Mouse (Mus musculus): ENCODE results near the gene Trim60. TPM values are rescaled to one million over a fixed set of nuclear protein-coding genes. Genes with fewer than 3 reads are reported as not detected.
A peak's percentile ranks its signal among the peaks of the same experiment; 100 is the strongest.

Trim60 gene
- polyA plus RNA-seq (2014; fragmentation: Nextera tagmentation; extraction: Ambion mirVana) = not detected in 2 replicates

DNA sequence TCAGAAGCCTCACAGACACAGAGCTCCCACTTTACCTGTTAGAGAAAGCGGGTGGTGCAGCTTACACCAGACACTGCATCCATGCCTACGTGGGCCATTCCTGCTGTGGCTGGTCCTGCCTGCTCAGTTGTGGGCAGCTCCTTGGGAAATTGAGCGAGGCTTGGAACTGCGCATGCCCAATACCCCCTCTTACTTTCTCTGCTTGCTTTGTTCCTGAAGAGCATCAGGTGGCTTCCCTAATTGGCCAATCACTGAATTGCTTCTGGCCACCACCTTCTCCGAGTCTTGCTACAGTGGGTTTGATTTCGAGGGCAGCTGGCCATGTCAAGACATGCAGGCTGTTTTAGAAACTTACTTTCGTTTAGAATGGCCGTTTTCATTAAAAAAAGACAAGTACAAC is at the start of gene Trim60, which contains the start of gene Trim61:
Trim60 (minus strand) TSS at position 162 of the 400 bp plus-strand sequence.
Trim61 (minus strand) TSS at position 101 of the 400 bp plus-strand sequence.
- no peaks in the 10 kb centered on the region for H3K9me3 ChIP-seq (replicated peaks; ENCODE audit: control insufficient read depth, low read length)
- H3K4me1 ChIP-seq (ENCODE audit: control insufficient read depth, insufficient read depth, low read length) = no peaks in the 10 kb centered on the region
- ATAC-seq (replicated peaks; ENCODE audit: insufficient number of reproducible peaks, low FRiP score, low TSS enrichment, low read depth) = no peak
- no peak for DNase-seq (ENCODE audit: low spot score)
- whole genome bisulfite sequencing = 87% methylated on average over 8 of the region's 8 CpGs
- no peaks in the 10 kb centered on the region for H3K27me3 ChIP-seq (ENCODE audit: control insufficient read depth, insufficient read depth, low read length)
- no peak within 1 kb of the TSS for H3K27ac ChIP-seq (replicated peaks; ENCODE audit: low read depth, low read length)
- no peak within 1 kb of the TSS for H3K9ac ChIP-seq (replicated peaks; ENCODE audit: low read length)
- H3K4me3 ChIP-seq (ENCODE audit: low read depth, low read length) = no peak within 1 kb of the TSS
- H3K36me3 ChIP-seq (replicated peaks; ENCODE audit: control insufficient read depth, insufficient read depth, low read depth, low read length) = no peaks in the 10 kb centered on the region
- H3K4me2 ChIP-seq (ENCODE audit: low read depth, low read length) = no peak within 1 kb of the TSS

DNA sequence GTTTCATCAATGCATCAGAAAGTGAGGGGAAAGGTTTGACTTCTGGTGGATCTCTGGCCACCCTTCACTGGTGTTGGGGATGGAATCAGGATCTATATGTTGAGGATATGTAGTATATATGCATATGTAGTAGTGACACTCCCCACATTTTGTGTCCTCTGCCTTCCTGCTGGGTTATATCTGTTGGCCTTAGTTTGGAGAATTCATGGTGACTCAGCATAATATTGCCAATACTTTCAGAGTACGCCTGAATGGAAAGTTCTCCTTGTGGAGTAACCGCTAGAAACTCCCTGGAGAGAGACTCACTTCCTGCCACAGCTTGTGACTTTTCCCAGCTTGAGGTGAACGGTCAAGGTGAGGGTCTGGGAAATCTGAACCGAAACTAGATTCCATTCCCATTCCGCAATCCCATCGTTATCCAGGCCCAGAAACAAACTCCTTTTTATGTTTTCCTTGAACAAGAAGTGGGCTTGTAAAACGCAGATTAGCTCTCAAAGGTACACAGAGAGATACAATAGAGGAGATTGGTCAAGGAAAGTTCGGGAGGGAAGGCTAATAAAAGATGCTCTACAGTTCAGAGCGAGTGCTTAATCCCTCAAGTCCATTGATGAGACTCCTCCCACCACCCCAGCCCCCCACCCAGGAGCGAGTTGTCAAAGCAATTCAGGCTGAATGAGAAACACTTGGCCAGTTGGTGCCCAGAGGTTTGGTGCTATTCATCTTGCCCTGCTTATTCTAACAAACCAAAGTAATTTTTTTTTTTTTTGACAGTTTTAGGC is 49.5 kb upstream of the Trim60 start:
- Histone ChIP-seq H3K4me3 (ENCODE audit: low read depth, low read length) (no peak overlapping the region), H3K36me3 (replicated peaks; ENCODE audit: control insufficient read depth, insufficient read depth, low read depth, low read length) (no peaks in the 10 kb centered on the region), H3K27me3 (ENCODE audit: control insufficient read depth, insufficient read depth, low read length) (no peaks in the 10 kb centered on the region), H3K4me2 (ENCODE audit: low read depth, low read length) (no peak overlapping the region), H3K9ac (replicated peaks; ENCODE audit: low read length) (no peak overlapping the region), H3K4me1 (ENCODE audit: control insufficient read depth, insufficient read depth, low read length) (no peaks in the 10 kb centered on the region), H3K9me3 (replicated peaks; ENCODE audit: control insufficient read depth, low read length) (no peaks in the 10 kb centered on the region), H3K27ac (replicated peaks; ENCODE audit: low read depth, low read length) (no peak overlapping the region)
- 43% methylated on average over 10 of the region's 10 CpGs for WGBS
- no peak for DNase-seq (ENCODE audit: low spot score)
- ATAC-seq (replicated peaks; ENCODE audit: insufficient number of reproducible peaks, low FRiP score, low TSS enrichment, low read depth) = no peak

DNA sequence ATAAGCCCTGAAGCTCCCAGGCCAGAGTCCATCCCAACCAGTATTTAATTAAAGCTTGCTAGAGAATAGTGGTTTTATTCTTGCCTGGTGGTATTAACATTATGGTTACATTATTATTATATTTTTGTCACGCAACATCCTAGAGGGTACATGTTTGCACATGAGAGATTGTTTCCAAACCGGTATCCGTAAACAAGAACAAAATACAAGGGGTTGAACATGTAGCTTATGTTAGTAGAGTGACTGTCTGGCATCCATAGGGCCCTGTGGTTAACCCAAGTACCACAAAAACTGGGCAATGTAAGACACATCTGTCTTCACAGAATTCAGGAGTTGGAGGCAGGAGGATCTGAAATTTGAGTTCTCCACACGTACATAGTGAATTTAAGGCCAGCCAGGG is 48.6 kb upstream of the Trim60 start:
- no peak for DNase-seq (ENCODE audit: low spot score)
- H3K27me3 ChIP-seq (ENCODE audit: control insufficient read depth, insufficient read depth, low read length) = no peaks in the 10 kb centered on the region
- no peak overlapping the region for H3K4me3 ChIP-seq (ENCODE audit: low read depth, low read length)
- H3K27ac ChIP-seq (replicated peaks; ENCODE audit: low read depth, low read length) = no peak overlapping the region
- H3K9ac ChIP-seq (replicated peaks; ENCODE audit: low read length) = no peak overlapping the region
- H3K4me2 ChIP-seq (ENCODE audit: low read depth, low read length) = no peak overlapping the region
- H3K36me3 ChIP-seq (replicated peaks; ENCODE audit: control insufficient read depth, insufficient read depth, low read depth, low read length) = no peaks in the 10 kb centered on the region
- no peaks in the 10 kb centered on the region for H3K4me1 ChIP-seq (ENCODE audit: control insufficient read depth, insufficient read depth, low read length)
- H3K9me3 ChIP-seq (replicated peaks; ENCODE audit: control insufficient read depth, low read length) = no peaks in the 10 kb centered on the region
- no peak for ATAC-seq (replicated peaks; ENCODE audit: insufficient number of reproducible peaks, low FRiP score, low TSS enrichment, low read depth)
- 92% methylated on average over 4 of the region's 4 CpGs for WGBS

DNA sequence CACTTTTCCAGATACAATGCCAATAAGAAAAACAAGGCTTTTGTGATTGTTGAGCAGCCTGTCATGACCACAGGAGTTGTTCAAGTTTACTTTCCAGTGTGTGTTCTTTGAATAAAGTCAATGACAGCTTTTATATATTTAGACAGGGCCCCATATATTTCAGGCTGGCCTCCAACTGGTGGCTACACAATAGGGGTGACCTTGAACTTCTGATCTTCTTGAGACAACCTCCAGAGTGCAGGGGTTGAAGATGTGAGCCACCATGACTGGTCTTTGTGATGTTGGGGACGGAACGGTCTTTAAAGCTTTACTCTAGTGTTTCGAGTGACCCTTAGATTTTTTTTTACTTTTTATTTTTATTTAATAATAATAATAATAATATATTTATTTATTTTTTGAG is 47.2 kb upstream of the Trim60 start:
- Histone ChIP-seq H3K4me3 (ENCODE audit: low read depth, low read length) (no peak overlapping the region), H3K9me3 (replicated peaks; ENCODE audit: control insufficient read depth, low read length) (no peaks in the 10 kb centered on the region), H3K4me2 (ENCODE audit: low read depth, low read length) (no peak overlapping the region), H3K36me3 (replicated peaks; ENCODE audit: control insufficient read depth, insufficient read depth, low read depth, low read length) (no peaks in the 10 kb centered on the region), H3K9ac (replicated peaks; ENCODE audit: low read length) (no peak overlapping the region), H3K27me3 (ENCODE audit: control insufficient read depth, insufficient read depth, low read length) (no peaks in the 10 kb centered on the region), H3K4me1 (ENCODE audit: control insufficient read depth, insufficient read depth, low read length) (no peaks in the 10 kb centered on the region), H3K27ac (replicated peaks; ENCODE audit: low read depth, low read length) (no peak overlapping the region)
- 93% methylated on average over 3 of the region's 3 CpGs for WGBS
- no peak for ATAC-seq (replicated peaks; ENCODE audit: insufficient number of reproducible peaks, low FRiP score, low TSS enrichment, low read depth)
- DNase-seq (ENCODE audit: low spot score) = no peak

DNA sequence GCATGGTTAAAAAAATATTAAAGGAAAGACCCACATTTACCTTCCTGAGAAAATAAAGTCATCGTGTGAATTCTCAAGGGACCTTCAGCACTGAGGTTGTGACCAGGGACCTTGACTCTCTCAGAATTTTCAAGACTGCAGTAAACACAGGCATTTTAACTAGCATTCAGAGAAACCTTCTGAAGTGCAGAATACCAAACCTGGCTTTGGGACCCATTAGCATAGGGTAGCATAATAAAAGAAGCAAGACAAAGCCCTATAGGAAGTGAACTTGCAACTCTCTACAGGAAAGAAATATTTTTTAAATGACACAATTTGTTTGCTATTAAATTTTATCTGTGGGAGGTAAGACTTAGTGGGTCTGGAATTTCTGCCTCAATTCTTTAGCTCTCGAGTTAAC is 45.7 kb upstream of the Trim60 start:
- Histone ChIP-seq H3K4me3 (ENCODE audit: low read depth, low read length) (no peak overlapping the region), H3K36me3 (replicated peaks; ENCODE audit: control insufficient read depth, insufficient read depth, low read depth, low read length) (no peaks in the 10 kb centered on the region), H3K4me1 (ENCODE audit: control insufficient read depth, insufficient read depth, low read length) (no peaks in the 10 kb centered on the region), H3K27ac (replicated peaks; ENCODE audit: low read depth, low read length) (no peak overlapping the region), H3K9ac (replicated peaks; ENCODE audit: low read length) (no peak overlapping the region), H3K27me3 (ENCODE audit: control insufficient read depth, insufficient read depth, low read length) (no peaks in the 10 kb centered on the region), H3K4me2 (ENCODE audit: low read depth, low read length) (no peak overlapping the region), H3K9me3 (replicated peaks; ENCODE audit: control insufficient read depth, low read length) (no peaks in the 10 kb centered on the region)
- DNase-seq (ENCODE audit: low spot score) (no peak), ATAC-seq (replicated peaks; ENCODE audit: insufficient number of reproducible peaks, low FRiP score, low TSS enrichment, low read depth) (no peak)
- WGBS = 53% methylated on average over 2 of the region's 2 CpGs

DNA sequence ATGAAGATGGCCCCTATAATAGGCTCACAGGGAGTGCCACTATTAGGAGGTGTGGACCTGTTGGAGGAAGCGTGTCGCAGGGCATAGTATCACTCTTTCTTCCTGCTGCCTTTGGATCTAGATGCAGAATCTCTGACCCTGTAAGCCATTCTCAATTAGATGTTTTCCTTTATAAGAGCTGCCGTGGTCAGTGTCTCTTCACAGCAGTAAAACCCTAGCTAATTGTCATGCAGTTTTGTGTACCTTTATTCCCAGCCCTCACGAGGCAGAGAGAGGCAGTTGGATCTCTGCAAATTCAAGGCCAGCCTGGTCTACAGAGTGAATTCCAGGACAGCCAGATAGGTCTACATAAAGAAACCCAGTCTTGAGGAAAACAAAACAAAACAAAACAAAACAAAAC is 43.8 kb upstream of the Trim60 start:
- H3K4me3 ChIP-seq (ENCODE audit: low read depth, low read length) = no peak overlapping the region
- ATAC-seq (replicated peaks; ENCODE audit: insufficient number of reproducible peaks, low FRiP score, low TSS enrichment, low read depth) = no peak
- H3K9ac ChIP-seq (replicated peaks; ENCODE audit: low read length) = no peak overlapping the region
- H3K4me2 ChIP-seq (ENCODE audit: low read depth, low read length) = no peak overlapping the region
- no peak overlapping the region for H3K27ac ChIP-seq (replicated peaks; ENCODE audit: low read depth, low read length)
- no peaks in the 10 kb centered on the region for H3K36me3 ChIP-seq (replicated peaks; ENCODE audit: control insufficient read depth, insufficient read depth, low read depth, low read length)
- no peaks in the 10 kb centered on the region for H3K27me3 ChIP-seq (ENCODE audit: control insufficient read depth, insufficient read depth, low read length)
- H3K9me3 ChIP-seq (replicated peaks; ENCODE audit: control insufficient read depth, low read length) = no peaks in the 10 kb centered on the region
- DNase-seq (ENCODE audit: low spot score) = no peak
- WGBS = 75% methylated on average over 4 of the region's 4 CpGs
- H3K4me1 ChIP-seq (ENCODE audit: control insufficient read depth, insufficient read depth, low read length) = no peaks in the 10 kb centered on the region

DNA sequence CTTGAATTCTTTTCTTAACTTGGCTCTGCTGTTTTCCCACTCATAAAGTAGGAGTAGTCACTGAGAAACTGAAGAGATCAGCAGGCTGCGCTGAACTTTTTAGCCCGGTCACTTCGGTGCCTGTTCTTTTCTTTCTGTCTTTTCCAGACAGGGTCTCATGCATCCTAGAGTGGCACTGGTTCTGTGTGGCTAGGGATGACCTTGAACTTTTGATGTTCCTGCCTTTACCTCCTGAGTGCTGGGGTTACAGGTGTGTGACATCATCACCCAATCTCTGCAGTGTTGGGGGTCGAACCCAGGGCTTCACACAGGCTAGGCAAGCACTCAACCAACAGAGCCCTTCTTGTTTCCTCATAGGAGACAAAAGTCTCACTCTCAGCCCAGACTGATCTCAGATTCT is 38.3 kb upstream of the Trim60 start:
- H3K4me2 ChIP-seq (ENCODE audit: low read depth, low read length) = no peak overlapping the region

DNA sequence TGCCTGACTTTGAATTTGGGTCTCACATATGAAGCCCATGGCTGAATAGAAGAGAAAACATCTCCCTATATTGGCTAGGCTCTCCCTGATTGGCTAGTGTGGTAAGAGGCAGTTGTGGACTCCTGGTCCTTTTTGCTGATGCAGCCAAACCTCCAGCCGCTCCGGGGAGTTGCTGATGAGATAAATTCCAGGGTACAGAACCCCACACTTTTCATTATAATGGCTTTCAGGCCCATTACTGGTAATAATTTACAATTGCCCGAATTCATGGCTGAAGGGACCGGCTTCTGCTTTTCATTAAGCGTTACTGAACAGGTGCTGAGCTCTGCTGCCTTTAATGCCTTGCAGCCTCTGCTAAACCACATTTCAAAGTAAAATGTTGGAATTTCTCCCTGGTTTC is 35.6 kb upstream of the Trim60 start:
- ATAC-seq (replicated peaks; ENCODE audit: insufficient number of reproducible peaks, low FRiP score, low TSS enrichment, low read depth) = peak; percentile 73; the same call in 1 of the 2 replicates
- 36% methylated on average over 5 of the region's 5 CpGs for WGBS
- Histone ChIP-seq H3K27me3 (ENCODE audit: control insufficient read depth, insufficient read depth, low read length) (no peaks in the 10 kb centered on the region), H3K4me2 (ENCODE audit: low read depth, low read length) (no peak overlapping the region), H3K9ac (replicated peaks; ENCODE audit: low read length) (no peak overlapping the region), H3K4me3 (ENCODE audit: low read depth, low read length) (no peak overlapping the region), H3K36me3 (replicated peaks; ENCODE audit: control insufficient read depth, insufficient read depth, low read depth, low read length) (no peaks in the 10 kb centered on the region), H3K4me1 (ENCODE audit: control insufficient read depth, insufficient read depth, low read length) (no peaks in the 10 kb centered on the region), H3K27ac (replicated peaks; ENCODE audit: low read depth, low read length) (no peak overlapping the region), H3K9me3 (replicated peaks; ENCODE audit: control insufficient read depth, low read length) (no peaks in the 10 kb centered on the region)
- peak; percentile 78 for DNase-seq (ENCODE audit: low spot score)

More for the DNA sequence above, 38.3 kb upstream of the Trim60 start:
- no peak for ATAC-seq (replicated peaks; ENCODE audit: insufficient number of reproducible peaks, low FRiP score, low TSS enrichment, low read depth)
- Histone ChIP-seq H3K27me3 (ENCODE audit: control insufficient read depth, insufficient read depth, low read length) (no peaks in the 10 kb centered on the region), H3K27ac (replicated peaks; ENCODE audit: low read depth, low read length) (no peak overlapping the region), H3K9me3 (replicated peaks; ENCODE audit: control insufficient read depth, low read length) (no peaks in the 10 kb centered on the region), H3K4me1 (ENCODE audit: control insufficient read depth, insufficient read depth, low read length) (no peaks in the 10 kb centered on the region), H3K9ac (replicated peaks; ENCODE audit: low read length) (no peak overlapping the region), H3K4me3 (ENCODE audit: low read depth, low read length) (no peak overlapping the region), H3K36me3 (replicated peaks; ENCODE audit: control insufficient read depth, insufficient read depth, low read depth, low read length) (no peaks in the 10 kb centered on the region)
- WGBS = 89% methylated on average over 4 of the region's 4 CpGs
- DNase-seq (ENCODE audit: low spot score) = no peak

Measured in embryonic facial prominence, embryonic 11.5 days (tissue).